Mouse (Mus musculus): ENCODE data around the gene Btbd9. TPM values are rescaled to one million over a fixed set of nuclear protein-coding genes. Genes with fewer than 3 reads are reported as not detected.

Gene Btbd9
- polyA plus RNA-seq, 1 experiment from 2014 or later, result 57.3 TPM

DNA sequence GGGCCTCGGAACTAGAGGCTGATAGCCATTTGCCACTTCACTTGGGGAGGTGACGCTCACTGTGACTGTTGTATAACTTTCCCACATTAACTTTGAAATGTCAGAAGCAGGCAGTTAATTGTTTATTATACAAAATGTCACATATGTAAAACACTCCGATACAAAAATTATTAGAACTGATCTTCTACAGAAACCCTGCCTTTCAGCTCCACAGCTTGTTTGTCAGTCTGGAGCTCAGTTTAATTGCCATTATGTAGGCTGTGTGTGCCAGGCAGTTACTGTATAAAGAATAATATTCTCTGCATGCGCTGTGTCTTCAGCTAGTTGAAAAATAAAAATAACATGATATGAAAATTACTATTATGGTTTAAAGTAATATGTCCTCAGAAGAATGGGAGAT lies 267.4 kb downstream of the Btbd9 start:
- WGBS, result 66% methylated on average over 4 of the region's 4 CpGs
- H3K9ac ChIP-seq, result no peak overlapping the region
- H3K4me3 ChIP-seq, result no peak overlapping the region
- no peak overlapping the region for H3K27ac ChIP-seq
- ATAC-seq (ENCODE audit: borderline replicate concordance, extremely low read depth, low FRiP score, low TSS enrichment), result no peak
- no peaks in the 10 kb centered on the region for H3K4me1 ChIP-seq
- no peaks in the 10 kb centered on the region for H3K9me3 ChIP-seq
- no peaks in the 10 kb centered on the region for H3K27me3 ChIP-seq
- no peaks in the 10 kb centered on the region for H3K36me3 ChIP-seq
- no peak overlapping the region for H3K4me2 ChIP-seq

DNA sequence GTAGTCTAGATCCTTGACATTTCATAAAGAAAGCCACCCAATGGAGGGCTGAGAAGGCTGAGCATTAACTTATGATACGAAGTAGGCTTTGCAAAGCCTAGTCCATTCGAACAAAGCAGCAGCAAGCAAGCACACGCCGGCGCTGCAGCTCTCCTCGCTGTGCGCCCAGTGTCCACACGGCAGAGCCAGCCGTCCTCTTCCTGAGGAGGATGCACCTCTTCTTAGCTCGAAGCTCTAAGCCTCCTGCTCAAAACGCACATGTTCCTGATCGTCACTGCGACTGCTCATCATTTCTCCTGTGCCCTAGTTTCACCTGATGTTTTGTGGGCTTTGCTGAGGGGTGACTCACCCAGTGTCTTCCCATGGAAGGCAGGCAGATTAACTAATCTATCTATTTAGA lies 268.0 kb downstream of the Btbd9 start:
- Histone ChIP-seq H3K27me3 (no peaks in the 10 kb centered on the region), H3K4me2 (no peak overlapping the region), H3K36me3 (no peaks in the 10 kb centered on the region), H3K27ac (no peak overlapping the region), H3K4me1 (no peaks in the 10 kb centered on the region), H3K9me3 (no peaks in the 10 kb centered on the region), H3K9ac (no peak overlapping the region), H3K4me3 (no peak overlapping the region)
- ATAC-seq (ENCODE audit: borderline replicate concordance, extremely low read depth, low FRiP score, low TSS enrichment), result no peak
- 82% methylated on average over 13 of the region's 13 CpGs for WGBS

- H3K9me3 ChIP-seq, result no peaks in the 10 kb centered on the region
- ATAC-seq (ENCODE audit: borderline replicate concordance, extremely low read depth, low FRiP score, low TSS enrichment), result no peak
- no peaks in the 10 kb centered on the region for H3K36me3 ChIP-seq
- H3K27ac ChIP-seq, result no peak overlapping the region
- no peak overlapping the region for H3K4me2 ChIP-seq
- H3K27me3 ChIP-seq, result no peaks in the 10 kb centered on the region
- no peaks in the 10 kb centered on the region for H3K4me1 ChIP-seq
- no peak overlapping the region for H3K4me3 ChIP-seq
- H3K9ac ChIP-seq, result no peak overlapping the region
- WGBS, result 69% methylated on average over 10 of the region's 10 CpGs
These were observed 269.1 kb downstream of the Btbd9 start for GRCm38 (mm10) chr17:30307168-30307567.

- no peak overlapping the region for H3K9ac ChIP-seq
- no peak overlapping the region for H3K27ac ChIP-seq
- no peak for ATAC-seq (ENCODE audit: borderline replicate concordance, extremely low read depth, low FRiP score, low TSS enrichment)
- H3K36me3 ChIP-seq, result no peaks in the 10 kb centered on the region
- H3K4me1 ChIP-seq, result no peaks in the 10 kb centered on the region
- H3K27me3 ChIP-seq, result no peaks in the 10 kb centered on the region
- no peaks in the 10 kb centered on the region for H3K9me3 ChIP-seq
- no peak overlapping the region for H3K4me3 ChIP-seq
- WGBS, result 58% methylated on average over 2 of the region's 2 CpGs
- no peak overlapping the region for H3K4me2 ChIP-seq
These were observed 271.5 kb downstream of the Btbd9 start for GRCm38 (mm10) chr17:30304766-30305165.

GRCm38 (mm10) chr17:30301338-30301737 lies 274.9 kb downstream of the Btbd9 start:
- Histone ChIP-seq H3K27me3 (no peaks in the 10 kb centered on the region), H3K9ac (no peak overlapping the region)

DNA sequence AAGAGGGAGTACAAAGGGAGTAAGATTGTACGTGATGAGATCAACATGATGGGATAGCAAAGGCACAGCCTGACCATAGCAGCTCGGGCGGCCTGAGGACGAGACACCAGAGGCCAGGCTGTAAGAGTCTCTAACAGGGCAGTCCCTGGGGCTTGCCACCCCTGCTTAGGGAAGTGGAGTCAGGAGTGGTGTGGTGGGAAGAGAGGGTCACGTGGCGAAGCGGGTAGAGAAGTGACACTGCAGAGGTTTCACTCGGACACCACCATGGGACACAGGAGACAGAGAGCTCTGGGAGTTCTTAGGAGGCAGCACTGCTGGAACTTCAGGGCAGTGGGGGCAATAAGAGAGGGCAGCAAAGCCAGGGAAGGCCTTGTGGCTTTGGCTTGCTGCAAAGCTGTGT lies 278.9 kb downstream of the Btbd9 start:
- no peaks in the 10 kb centered on the region for H3K36me3 ChIP-seq
- no peaks in the 10 kb centered on the region for H3K9me3 ChIP-seq
- no peak overlapping the region for H3K4me3 ChIP-seq
- no peaks in the 10 kb centered on the region for H3K4me1 ChIP-seq
- 94% methylated on average over 8 of the region's 8 CpGs for WGBS
- H3K27me3 ChIP-seq, result no peaks in the 10 kb centered on the region
- H3K4me2 ChIP-seq, result no peak overlapping the region
- H3K9ac ChIP-seq, result no peak overlapping the region
- H3K27ac ChIP-seq, result no peak overlapping the region
- ATAC-seq (ENCODE audit: borderline replicate concordance, extremely low read depth, low FRiP score, low TSS enrichment), result no peak

More at GRCm38 (mm10) chr17:30301338-30301737, 274.9 kb downstream of the Btbd9 start:
- Histone ChIP-seq H3K4me2 (no peak overlapping the region), H3K9me3 (no peaks in the 10 kb centered on the region), H3K4me1 (no peaks in the 10 kb centered on the region), H3K36me3 (no peaks in the 10 kb centered on the region), H3K27ac (no peak overlapping the region), H3K4me3 (no peak overlapping the region)
- WGBS, result 54% methylated on average over 2 of the region's 2 CpGs
- no peak for ATAC-seq (ENCODE audit: borderline replicate concordance, extremely low read depth, low FRiP score, low TSS enrichment)

DNA sequence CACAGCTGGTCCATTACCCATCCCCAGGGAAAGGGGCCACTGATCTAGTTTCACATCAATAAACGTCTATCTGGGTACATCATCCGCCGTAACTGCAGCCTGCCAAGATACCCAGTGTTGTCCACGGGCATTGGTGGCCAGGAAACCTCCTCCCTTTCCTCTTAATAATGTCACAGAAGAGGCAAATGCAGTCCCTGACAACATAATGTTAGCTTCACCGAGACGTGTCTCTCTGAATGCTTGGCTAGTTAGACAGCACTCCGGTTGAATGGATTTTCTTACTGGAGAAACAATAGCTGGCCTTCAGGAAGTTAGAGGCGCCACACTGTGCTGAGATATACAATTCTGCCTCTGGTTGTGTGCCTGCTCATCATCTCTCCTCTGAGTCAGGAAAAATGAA lies 280.2 kb downstream of the Btbd9 start:
- H3K4me3 ChIP-seq, result no peak overlapping the region
- H3K27ac ChIP-seq, result no peak overlapping the region
- 79% methylated on average over 8 of the region's 8 CpGs for WGBS
- no peak overlapping the region for H3K4me2 ChIP-seq
- no peaks in the 10 kb centered on the region for H3K4me1 ChIP-seq
- H3K36me3 ChIP-seq, result no peaks in the 10 kb centered on the region
- no peaks in the 10 kb centered on the region for H3K9me3 ChIP-seq
- ATAC-seq (ENCODE audit: borderline replicate concordance, extremely low read depth, low FRiP score, low TSS enrichment), result no peak
- no peak overlapping the region for H3K9ac ChIP-seq
- H3K27me3 ChIP-seq, result no peaks in the 10 kb centered on the region

DNA sequence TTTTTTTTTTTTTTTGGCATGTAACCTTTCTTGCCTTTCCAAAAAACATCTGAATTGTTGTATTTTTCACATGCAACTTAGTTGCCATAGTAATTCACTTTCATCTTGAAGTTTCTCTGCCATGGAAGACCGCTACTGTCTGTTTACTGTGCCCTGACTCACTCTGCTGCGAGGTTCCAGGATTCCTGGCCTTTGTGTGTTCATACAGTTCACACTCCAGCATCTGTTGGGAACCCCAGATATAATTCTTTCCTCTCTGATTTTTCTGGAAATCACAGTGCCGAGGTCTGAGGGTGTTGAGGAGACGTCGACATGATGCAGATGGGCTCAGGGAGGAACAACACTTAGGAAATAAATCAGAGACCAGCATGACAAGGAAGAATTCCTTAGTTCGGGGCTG lies 283.6 kb downstream of the Btbd9 start:
- no peaks in the 10 kb centered on the region for H3K27me3 ChIP-seq
- no peaks in the 10 kb centered on the region for H3K36me3 ChIP-seq
- no peaks in the 10 kb centered on the region for H3K4me1 ChIP-seq
- ATAC-seq (ENCODE audit: borderline replicate concordance, extremely low read depth, low FRiP score, low TSS enrichment), result no peak
- 39% methylated on average over 6 of the region's 6 CpGs for WGBS
- no peak overlapping the region for H3K4me2 ChIP-seq
- H3K9me3 ChIP-seq, result no peaks in the 10 kb centered on the region
- H3K9ac ChIP-seq, result no peak overlapping the region
- H3K27ac ChIP-seq, result no peak overlapping the region
- no peak overlapping the region for H3K4me3 ChIP-seq

GRCm38 (mm10) chr17:30285641-30286040 lies 290.6 kb downstream of the Btbd9 start:
- WGBS, result 80% methylated on average over 2 of the region's 2 CpGs
- Histone ChIP-seq H3K4me3 (no peak overlapping the region), H3K4me2 (no peak overlapping the region), H3K27ac (no peak overlapping the region), H3K4me1 (no peaks in the 10 kb centered on the region), H3K27me3 (no peaks in the 10 kb centered on the region), H3K36me3 (no peaks in the 10 kb centered on the region), H3K9ac (no peak overlapping the region), H3K9me3 (no peaks in the 10 kb centered on the region)
- no peak for ATAC-seq (ENCODE audit: borderline replicate concordance, extremely low read depth, low FRiP score, low TSS enrichment)

- WGBS, result 65% methylated on average over 4 of the region's 4 CpGs
- ATAC-seq (ENCODE audit: borderline replicate concordance, extremely low read depth, low FRiP score, low TSS enrichment), result no peak
These were observed 292.7 kb downstream of the Btbd9 start for GRCm38 (mm10) chr17:30283460-30284050.

GRCm38 (mm10) chr17:30283001-30283400 lies 293.3 kb downstream of the Btbd9 start:
- no peaks in the 10 kb centered on the region for H3K36me3 ChIP-seq
- peaks cover 5% of the 10 kb centered on the region; the same call in 1 of the 2 replicates for H3K4me1 ChIP-seq
- no peaks in the 10 kb centered on the region for H3K9me3 ChIP-seq
- no peak overlapping the region for H3K27ac ChIP-seq
- H3K4me3 ChIP-seq, result no peak overlapping the region
- no peak for ATAC-seq (ENCODE audit: borderline replicate concordance, extremely low read depth, low FRiP score, low TSS enrichment)
- H3K9ac ChIP-seq, result no peak overlapping the region
- no peaks in the 10 kb centered on the region for H3K27me3 ChIP-seq
- no peak overlapping the region for H3K4me2 ChIP-seq

More at GRCm38 (mm10) chr17:30283460-30284050, 292.7 kb downstream of the Btbd9 start:
- peaks cover 5% of the 10 kb centered on the region; the same call in 1 of the 2 replicates for H3K4me1 ChIP-seq
- no peak overlapping the region for H3K4me3 ChIP-seq
- H3K9ac ChIP-seq, result no peak overlapping the region
- no peaks in the 10 kb centered on the region for H3K9me3 ChIP-seq
- no peak overlapping the region for H3K27ac ChIP-seq
- no peaks in the 10 kb centered on the region for H3K27me3 ChIP-seq
- no peak overlapping the region for H3K4me2 ChIP-seq
- no peaks in the 10 kb centered on the region for H3K36me3 ChIP-seq

GRCm38 (mm10) chr17:30280323-30281118 lies 295.8 kb downstream of the Btbd9 start:
- no peaks in the 10 kb centered on the region for H3K9me3 ChIP-seq
- no peak overlapping the region for H3K27ac ChIP-seq
- no peaks in the 10 kb centered on the region for H3K27me3 ChIP-seq
- H3K4me3 ChIP-seq, result no peak overlapping the region
- WGBS, result 57% methylated on average over 7 of the region's 7 CpGs
- peaks cover 5% of the 10 kb centered on the region; the same call in 1 of the 2 replicates for H3K4me1 ChIP-seq
- no peak overlapping the region for H3K9ac ChIP-seq
- no peaks in the 10 kb centered on the region for H3K36me3 ChIP-seq
- no peak for ATAC-seq (ENCODE audit: borderline replicate concordance, extremely low read depth, low FRiP score, low TSS enrichment)
- no peak overlapping the region for H3K4me2 ChIP-seq
